Mouse (Mus musculus) liver, postnatal 0 days (tissue): Measurements from ENCODE around the gene Ubap1.
A peak's percentile ranks its signal among the peaks of the same experiment; 100 is the strongest.

Source experiments
- CTCF ChIP-seq: sonication (generic); IDR thresholded peaks from 2 replicates; pipeline ENCODE4 v1.5.1; 2016; ENCODE audit warnings: antibody characterized with exemption, low read depth
- EP300 ChIP-seq: IDR thresholded peaks from 2 replicates; pipeline ENCODE4 v1.6.1; 2016; ENCODE audit warnings: antibody characterized with exemption, low read depth, mild to moderate bottlenecking

- 0 out of 2 replicates have a peak, but pooled peaks have one; percentile 1 for TF ChIP-seq CTCF
- TF ChIP-seq EP300, result peak; percentile 54; the same call in 1 of the 2 replicates
Observed at GRCm38 (mm10) chr4:41314141-41315129, 34.4 kb upstream of the Ubap1 start, which contains the start of gene Dcaf12.
